Mouse (Mus musculus) CH12.LX (cell line): ENCODE measurements around the gene Rrp12. TPM values are rescaled to one million over a fixed set of nuclear protein-coding genes. Genes with fewer than 3 reads are reported as not detected.

Experiments used
- DNase-seq: peaks from one replicate; pipeline ENCODE4 v3.0.0-alpha.2; 2013; ENCODE audit errors: extremely low read depth
- H3K27ac ChIP-seq: 2 replicates; pipeline ENCODE4 v1.5.1; 2012; ENCODE audit warnings: low read depth, mild to moderate bottlenecking, control low read depth, moderate library complexity; ENCODE audit not compliant: insufficient read depth
- H3K27me3 ChIP-seq: replicated peaks from 2 replicates; pipeline ENCODE3; 2012; ENCODE audit warnings: inconsistent platforms
- H3K36me3 ChIP-seq, 2 experiments: replicated peaks in 1 of 2; 2 replicates each; pipeline versions ENCODE3 to v1.6.1; 2012; ENCODE audit warnings: inconsistent platforms in 1 of 2, low read length in 1 of 2, mild to moderate bottlenecking in 1 of 2, mixed read lengths in 1 of 2, moderate library complexity in 1 of 2; ENCODE audit not compliant: control insufficient read depth in 1 of 2, insufficient read depth in 1 of 2
- H3K4me1 ChIP-seq, 2 experiments: 2 replicates each; pipeline ENCODE4 v1.6.1; 2012; ENCODE audit warnings: inconsistent platforms in 1 of 2, moderate library complexity in 1 of 2; ENCODE audit not compliant: insufficient read depth in 2 of 2, control insufficient read depth in 1 of 2
- H3K4me2 ChIP-seq: 2 replicates; pipeline ENCODE4 v1.6.1; 2012; ENCODE audit warnings: low read depth, mild to moderate bottlenecking, control low read depth; ENCODE audit not compliant: poor library complexity, insufficient read depth, severe bottlenecking
- H3K4me3 ChIP-seq, 3 experiments: fragments of 150-350 bp in 1 of 3; sonication (generic) in 1 of 3; replicated peaks in 1 of 3; 2 replicates each; pipeline versions ENCODE3 to v1.5.1; 2011 to 2012; ENCODE audit warnings: low read depth in 2 of 3, low read length in 2 of 3, mild to moderate bottlenecking in 2 of 3, moderate library complexity in 2 of 3, control low read depth in 1 of 3, improper control_type of control experiment in 1 of 3, inconsistent platforms in 1 of 3, mixed read lengths in 1 of 3; ENCODE audit not compliant: poor library complexity in 1 of 3
- H3K79me2 ChIP-seq: replicated peaks from 2 replicates; pipeline ENCODE4 v1.6.1; 2012; ENCODE audit warnings: mild to moderate bottlenecking, moderate library complexity; ENCODE audit not compliant: control insufficient read depth, poor library complexity, insufficient read depth, severe bottlenecking; ENCODE audit errors: extremely low read depth
- H3K9ac ChIP-seq: 2 replicates; pipeline ENCODE4 v1.6.1; 2012; ENCODE audit warnings: low read depth, mild to moderate bottlenecking, control low read depth, moderate library complexity; ENCODE audit not compliant: insufficient read depth
- H3K9me3 ChIP-seq: replicated peaks from 2 replicates; pipeline ENCODE3; 2012; ENCODE audit warnings: low read length, inconsistent platforms, mixed read lengths
- BHLHE40 ChIP-seq: IDR thresholded peaks from 2 replicates; pipeline ENCODE4 v1.6.1; 2011; ENCODE audit warnings: mild to moderate bottlenecking, low read depth, low read length, improper control_type of control experiment
- CTCF ChIP-seq, 2 experiments: IDR thresholded peaks in 1 of 2; conservative IDR thresholded peaks in 1 of 2; 2 replicates each; pipeline ENCODE4 v1.5.1; 2011 to 2012; ENCODE audit warnings: low read depth in 2 of 2, low read length in 2 of 2, improper control_type of control experiment in 1 of 2, inconsistent platforms in 1 of 2, mild to moderate bottlenecking in 1 of 2, moderate library complexity in 1 of 2
- E2F4 ChIP-seq: IDR thresholded peaks from 2 replicates; pipeline ENCODE4 v1.6.1; 2011; ENCODE audit warnings: low read depth, low read length, improper control_type of control experiment; ENCODE audit not compliant: insufficient replicate concordance
- ELF1 ChIP-seq: IDR thresholded peaks from 2 replicates; pipeline ENCODE4 v1.6.1; 2014; ENCODE audit warnings: low read depth, mild to moderate bottlenecking, inconsistent platforms, low read length, improper control_type of control experiment
- EP300 ChIP-seq: IDR thresholded peaks from 2 replicates; pipeline ENCODE4 v1.6.1; 2011; ENCODE audit warnings: low read length, improper control_type of control experiment
- ETS1 ChIP-seq: conservative IDR thresholded peaks from 2 replicates; pipeline ENCODE4 v1.6.1; 2012; ENCODE audit warnings: low read depth, mild to moderate bottlenecking, inconsistent platforms, low read length, improper control_type of control experiment, moderate library complexity
- HCFC1 ChIP-seq: IDR thresholded peaks from 2 replicates; pipeline ENCODE4 v1.6.1; 2012; ENCODE audit warnings: low read depth, mild to moderate bottlenecking, inconsistent platforms, low read length, improper control_type of control experiment
- IRF4 ChIP-seq: IDR thresholded peaks from 2 replicates; pipeline ENCODE4 v1.6.1; 2014; ENCODE audit warnings: low read depth, mild to moderate bottlenecking, inconsistent platforms, low read length, improper control_type of control experiment
- JUN ChIP-seq: IDR thresholded peaks from 2 replicates; pipeline ENCODE4 v1.6.1; 2011; ENCODE audit warnings: low read depth, mild to moderate bottlenecking, low read length, improper control_type of control experiment, moderate library complexity; ENCODE audit not compliant: insufficient read depth
- JUND ChIP-seq: conservative IDR thresholded peaks from 2 replicates; pipeline ENCODE4 v1.6.1; 2011; ENCODE audit warnings: low read depth, low read length, improper control_type of control experiment
- KAT2A ChIP-seq: IDR thresholded peaks from 2 replicates; pipeline ENCODE4 v1.6.1; 2012; ENCODE audit warnings: low read length, improper control_type of control experiment, inconsistent platforms; ENCODE audit not compliant: insufficient replicate concordance
- MAFK ChIP-seq: IDR thresholded peaks from 2 replicates; pipeline ENCODE4 v1.6.1; 2011; ENCODE audit warnings: low read length, improper control_type of control experiment; ENCODE audit not compliant: insufficient replicate concordance
- MAX ChIP-seq: IDR thresholded peaks from 2 replicates; pipeline ENCODE4 v1.6.1; 2011; ENCODE audit warnings: low read length, improper control_type of control experiment
- MXI1 ChIP-seq: IDR thresholded peaks from 2 replicates; pipeline ENCODE4 v1.6.1; 2011; ENCODE audit warnings: mild to moderate bottlenecking, low read depth, low read length, improper control_type of control experiment
- MYC ChIP-seq: IDR thresholded peaks from 2 replicates; pipeline ENCODE4 v1.6.1; 2011; ENCODE audit warnings: low read depth, mild to moderate bottlenecking, improper control_type of control experiment, low read length
- NELFE ChIP-seq: IDR thresholded peaks from 2 replicates; pipeline ENCODE4 v1.6.1; 2011; ENCODE audit warnings: low read depth, low read length, improper control_type of control experiment
- NRF1 ChIP-seq: IDR thresholded peaks from 2 replicates; pipeline ENCODE4 v1.6.1; 2014; ENCODE audit warnings: low read depth, mild to moderate bottlenecking, inconsistent platforms, low read length, improper control_type of control experiment, moderate library complexity
- PAX5 ChIP-seq: IDR thresholded peaks from 2 replicates; pipeline ENCODE4 v1.6.1; 2012; ENCODE audit warnings: low read length, inconsistent platforms, mixed read lengths
- POLR2AphosphoS2 ChIP-seq: IDR thresholded peaks from 2 replicates; pipeline ENCODE4 v1.6.1; 2011; ENCODE audit warnings: low read depth, low read length, improper control_type of control experiment
- RAD21 ChIP-seq: IDR thresholded peaks from 2 replicates; pipeline ENCODE4 v1.6.1; 2011; ENCODE audit warnings: low read depth, mild to moderate bottlenecking, low read length, improper control_type of control experiment, moderate library complexity
- RCOR1 ChIP-seq: conservative IDR thresholded peaks from 2 replicates; pipeline ENCODE4 v1.6.1; 2012; ENCODE audit warnings: low read depth, mild to moderate bottlenecking, inconsistent platforms, low read length, improper control_type of control experiment
- SIN3A ChIP-seq: IDR thresholded peaks from 2 replicates; pipeline ENCODE4 v1.6.1; 2012; ENCODE audit warnings: low read length, improper control_type of control experiment, inconsistent platforms
- SMC3 ChIP-seq: IDR thresholded peaks from 2 replicates; pipeline ENCODE4 v1.6.1; 2011; ENCODE audit warnings: low read depth, low read length, improper control_type of control experiment
- TBP ChIP-seq: conservative IDR thresholded peaks from 2 replicates; pipeline ENCODE4 v1.6.1; 2011; ENCODE audit warnings: low read depth, low read length, improper control_type of control experiment
- TCF12 ChIP-seq: IDR thresholded peaks from 2 replicates; pipeline ENCODE4 v1.6.1; 2014; ENCODE audit warnings: low read depth, mild to moderate bottlenecking, inconsistent platforms, low read length, improper control_type of control experiment
- UBTF ChIP-seq: IDR thresholded peaks from 2 replicates; pipeline ENCODE4 v1.6.1; 2012; ENCODE audit warnings: low read depth, mild to moderate bottlenecking, inconsistent platforms, low read length, improper control_type of control experiment, moderate library complexity
- USF1 ChIP-seq: IDR thresholded peaks from 2 replicates; pipeline ENCODE4 v1.6.1; 2014; ENCODE audit warnings: low read depth, mild to moderate bottlenecking, inconsistent platforms, low read length, improper control_type of control experiment
- USF2 ChIP-seq: conservative IDR thresholded peaks from 2 replicates; pipeline ENCODE4 v1.6.1; 2011; ENCODE audit warnings: low read depth, low read length, improper control_type of control experiment
- ZC3H11A ChIP-seq: IDR thresholded peaks from 2 replicates; pipeline ENCODE4 v1.6.1; 2012; ENCODE audit warnings: low read depth, mild to moderate bottlenecking, inconsistent platforms, low read length, improper control_type of control experiment
- ZMIZ1 ChIP-seq: IDR thresholded peaks from 2 replicates; pipeline ENCODE4 v1.6.1; 2012; ENCODE audit warnings: low read depth, mild to moderate bottlenecking, inconsistent platforms, low read length, improper control_type of control experiment
- ZNF384 ChIP-seq: IDR thresholded peaks from 2 replicates; pipeline ENCODE4 v1.6.1; 2012; ENCODE audit warnings: low read depth, low read length, improper control_type of control experiment, inconsistent platforms
- dilution Hi-C: fragments of 300-500 bp; cut with MboI; formaldehyde crosslinking; loops from 2 replicates; pipeline ENCODE4 v1.14.3; 2020; ENCODE audit warnings: low sequenced_read_pairs; ENCODE audit not compliant: extremely low pct_unique_long_range_greater_than_20kb, extremely low pct_ligation_motif_present
- in situ Hi-C: fragments of 300-500 bp; cut with MboI; formaldehyde crosslinking; loops from 3 replicates; pipeline ENCODE4 v1.14.3; 2019; ENCODE audit warnings: low sequenced_read_pairs, low pct_ligation_motif_present, low pct_unique_long_range_greater_than_20kb, mixed read lengths
- polyA plus RNA-seq: library from polyadenylated mRNA; unstranded; fragments of >175 nt; gene quantifications from 2 replicates; pipeline ENCODE4 v1.2.1, GENCODE M21; 2012; ENCODE audit warnings: low read depth; ENCODE audit not compliant: insufficient read length
- total RNA-seq, 2 experiments: library from RNA; depleted of rRNA; stranded (reverse); fragments of 300-350 nt in 1 of 2; fragments of >200 nt in 1 of 2; gene quantifications; 2 replicates each; pipeline ENCODE4 v1.2.3; 2012 to 2014

Rrp12 gene
- total and polyA plus RNA-seq, 3 experiments = 20.1 to 64.3 (median 42.5) TPM

DNA sequence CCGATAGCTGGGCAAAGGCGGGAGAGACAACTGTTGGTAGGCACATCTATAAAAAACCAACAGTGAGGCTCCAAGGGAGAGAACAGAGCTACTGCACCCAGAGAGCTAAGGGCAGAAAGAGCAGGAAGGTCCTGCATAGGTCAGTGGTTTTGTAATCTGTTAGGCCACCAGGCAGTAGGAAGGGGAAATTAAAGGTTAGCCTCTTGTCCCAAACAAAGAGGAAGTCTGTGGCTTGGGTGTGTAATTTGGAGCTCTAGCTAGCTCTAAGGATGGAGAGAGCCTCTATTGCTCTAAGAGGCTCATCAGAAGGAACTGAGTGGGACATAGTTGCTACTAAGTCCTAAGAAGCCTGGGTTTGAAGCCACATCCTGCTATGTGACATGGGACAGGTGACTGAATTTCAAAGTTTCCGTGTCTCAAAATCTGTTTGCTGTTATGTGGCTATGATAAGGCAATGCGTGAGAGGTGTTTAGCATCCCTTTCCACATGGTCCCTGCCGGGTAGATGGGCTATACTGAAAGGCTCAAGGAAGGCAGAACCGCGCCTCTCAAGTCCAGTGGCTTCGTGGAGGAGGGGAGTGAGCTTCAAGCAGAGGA is 4.6 kb upstream of the Rrp12 start:
- Histone ChIP-seq H3K36me3 (no peaks in the 10 kb centered on the region), H3K4me3 (no peak overlapping the region), H3K9ac (no peak overlapping the region; the same call in 1 of the 2 replicates), H3K4me2 (0 out of 2 replicates have a peak overlapping the region, but pooled peaks have one; percentile 5), H3K27ac (no peak overlapping the region), H3K4me1 (peaks cover 6 to 22% of the 10 kb centered on the region in 2 experiments), H3K27me3 (no peaks in the 10 kb centered on the region), H3K79me2 (no peaks in the 10 kb centered on the region), H3K9me3 (no peaks in the 10 kb centered on the region)
- dilution Hi-C loops = no loop called here
- in situ Hi-C loops = no loop called here
- DNase-seq = no peak
- TF ChIP-seq RCOR1 (no peak), IRF4 (no peak), NRF1 (no peak), ETS1 (no peak), TBP (no peak), SMC3 (no peak), USF2 (no peak), JUND (no peak), USF1 (no peak), TCF12 (no peak), HCFC1 (no peak), NELFE (no peak), ZC3H11A (no peak), MAX (no peak), EP300 (no peak), JUN (no peak), ZNF384 (no peak), PAX5 (no peak)

DNA sequence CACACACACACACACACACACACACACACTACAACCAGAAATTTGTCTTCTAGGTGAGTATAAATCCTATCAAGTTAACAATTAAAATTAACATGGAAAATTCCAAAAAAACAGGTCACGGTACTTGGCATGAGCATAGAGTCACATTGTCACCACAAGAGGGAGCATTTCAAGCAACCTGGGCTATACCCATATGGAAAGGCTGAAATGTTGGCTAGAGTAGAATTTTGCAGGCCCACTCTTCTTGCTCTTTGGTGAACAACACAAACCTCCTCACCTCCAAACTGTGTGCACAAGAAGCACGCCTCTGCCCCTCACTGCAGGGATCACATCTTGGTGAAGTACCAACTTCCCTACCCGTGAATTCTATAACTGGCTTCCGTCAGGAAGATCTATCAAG is 2.9 kb upstream of the Rrp12 start:
- DNase-seq = peak; percentile 54
- dilution Hi-C loops (no loop called here), in situ Hi-C loops (loop anchor here (10.0 kb wide), 1 partner anchor 54 kb away; the partner anchor contains the start of gene Frat2)
- H3K27me3 ChIP-seq = no peaks in the 10 kb centered on the region
- no peaks in the 10 kb centered on the region for H3K9me3 ChIP-seq
- H3K4me3 ChIP-seq = no peak overlapping the region
- H3K4me2 ChIP-seq = no peak overlapping the region
- no peak overlapping the region for H3K9ac ChIP-seq
- peaks cover 6 to 31% of the 10 kb centered on the region in 2 experiments for H3K4me1 ChIP-seq
- peaks cover 15% of the 10 kb centered on the region for H3K79me2 ChIP-seq
- H3K36me3 ChIP-seq = peaks cover 0 to 3% of the 10 kb centered on the region in 2 experiments
- no peak overlapping the region for H3K27ac ChIP-seq
- peak; percentile 59 for TF ChIP-seq SMC3
- TF ChIP-seq POLR2AphosphoS2 = no peak
- TF ChIP-seq CTCF (conservative IDR thresholded peaks at IDR 0.05 in 1 of 2, IDR thresholded peaks at IDR 0.05 in 1 of 2; ENCODE audit: low read depth in 2 of 2, low read length in 2 of 2) = peak; percentile 29 to 76
- TF ChIP-seq BHLHE40 = peak; percentile 58
- TF ChIP-seq UBTF = no peak
- no peak for TF ChIP-seq SIN3A
- TF ChIP-seq NRF1 = no peak
- peak; percentile 43 for TF ChIP-seq RAD21
- 0 out of 2 replicates have a peak, but pooled peaks have one; percentile 16 for TF ChIP-seq TBP
- no peak for TF ChIP-seq NELFE
- TF ChIP-seq USF1 = no peak
- no peak for TF ChIP-seq E2F4
- no peak for TF ChIP-seq EP300
- TF ChIP-seq IRF4 = no peak
- no peak for TF ChIP-seq MXI1
- peak; percentile 53; the same call in 1 of the 2 replicates for TF ChIP-seq MYC
- TF ChIP-seq MAX = peak; percentile 60; the same call in 1 of the 2 replicates
- no peak for TF ChIP-seq JUND
- no peak for TF ChIP-seq ZMIZ1
- TF ChIP-seq ELF1 = no peak
- TF ChIP-seq ETS1 = no peak
- no peak for TF ChIP-seq JUN
- no peak for TF ChIP-seq KAT2A
- TF ChIP-seq ZC3H11A = no peak
- no peak for TF ChIP-seq MAFK
